Mouse (Mus musculus): ENCODE measurements around the gene Hck. TPM values are rescaled to one million over a fixed set of nuclear protein-coding genes. Genes with fewer than 3 reads are reported as not detected.

Hck gene
- polyA plus RNA-seq, 1 experiment from 2014 or later = 3.1 TPM

GRCm38 (mm10) chr2:153109596-153109995 is 1.3 kb downstream of the Hck start:
- no peak overlapping the region for H3K9ac ChIP-seq
- no peak overlapping the region for H3K27ac ChIP-seq (replicated peaks)
- no peak overlapping the region for H3K4me2 ChIP-seq
- H3K36me3 ChIP-seq = no peaks in the 10 kb centered on the region
- peaks cover 16% of the 10 kb centered on the region for H3K4me1 ChIP-seq (replicated peaks)
- peaks cover 56% of the 10 kb centered on the region for H3K27me3 ChIP-seq
- H3K9me3 ChIP-seq = no peaks in the 10 kb centered on the region
- ATAC-seq (ENCODE audit: low read depth) = no peak
- WGBS = 71% methylated on average over 7 of the region's 7 CpGs
- no peak overlapping the region for H3K4me3 ChIP-seq

GRCm38 (mm10) chr2:153111298-153111697 is 3.0 kb downstream of the Hck start:
- WGBS = 91% methylated on average over 7 of the region's 7 CpGs
- Histone ChIP-seq H3K4me1 (replicated peaks) (peaks cover 16% of the 10 kb centered on the region), H3K4me2 (no peak overlapping the region), H3K36me3 (no peaks in the 10 kb centered on the region), H3K4me3 (no peak overlapping the region), H3K9ac (no peak overlapping the region), H3K9me3 (no peaks in the 10 kb centered on the region), H3K27me3 (peaks cover 53% of the 10 kb centered on the region), H3K27ac (replicated peaks) (no peak overlapping the region)
- ATAC-seq (ENCODE audit: low read depth) = no peak

DNA sequence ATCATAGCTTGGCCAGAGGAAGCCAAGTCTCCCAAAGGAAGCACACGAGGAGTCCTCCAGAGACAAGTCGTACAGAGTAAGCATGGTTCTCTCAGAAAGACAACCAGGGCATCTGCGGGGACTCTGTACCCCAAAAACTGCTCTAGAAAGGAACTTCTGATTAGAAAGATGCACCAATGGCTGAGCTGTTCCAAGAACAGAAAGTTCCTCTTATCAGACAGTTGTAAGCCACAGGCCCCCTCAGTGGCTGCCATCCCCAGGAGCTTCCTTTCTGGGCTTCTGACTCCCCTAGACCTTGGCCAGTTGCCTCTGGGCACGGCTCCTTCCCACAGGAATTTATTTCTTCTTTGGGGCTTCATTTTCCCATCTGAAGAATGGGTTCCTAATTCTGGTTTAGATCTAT is 7.4 kb downstream of the Hck start:
- H3K27ac ChIP-seq (replicated peaks) = no peak overlapping the region
- no peak for ATAC-seq (ENCODE audit: low read depth)
- no peak overlapping the region for H3K4me3 ChIP-seq
- no peaks in the 10 kb centered on the region for H3K9me3 ChIP-seq
- peaks cover 10% of the 10 kb centered on the region for H3K27me3 ChIP-seq
- H3K36me3 ChIP-seq = no peaks in the 10 kb centered on the region
- H3K9ac ChIP-seq = no peak overlapping the region
- WGBS = 78% methylated on average over 4 of the region's 4 CpGs
- no peaks in the 10 kb centered on the region for H3K4me1 ChIP-seq (replicated peaks)
- no peak overlapping the region for H3K4me2 ChIP-seq

DNA sequence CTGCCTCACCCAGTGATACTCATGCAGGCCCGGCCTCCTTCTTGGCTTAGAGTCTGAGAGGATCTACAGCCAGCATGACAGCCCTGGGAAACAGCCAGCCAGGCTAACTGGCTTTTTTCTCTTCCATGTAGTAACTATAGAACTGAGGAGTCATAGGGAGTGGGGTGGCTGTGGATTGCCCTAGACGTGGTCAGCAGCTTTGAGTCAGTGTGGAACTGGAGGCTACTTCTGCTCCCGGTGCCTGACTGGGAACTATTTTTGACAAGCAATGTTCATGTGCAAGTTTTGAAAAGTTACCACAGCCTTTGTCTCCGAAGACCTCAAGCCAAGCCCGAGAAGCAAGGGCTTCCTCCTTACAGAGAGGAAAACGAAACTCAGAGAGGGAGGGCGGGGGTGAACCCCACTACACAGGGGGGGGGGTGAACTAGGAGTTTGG is 8.8 kb downstream of the Hck start:
- no peak overlapping the region for H3K27ac ChIP-seq (replicated peaks)
- H3K36me3 ChIP-seq = no peaks in the 10 kb centered on the region
- no peak overlapping the region for H3K4me3 ChIP-seq
- no peak overlapping the region for H3K4me2 ChIP-seq
- ATAC-seq (ENCODE audit: low read depth) = no peak
- H3K9me3 ChIP-seq = no peaks in the 10 kb centered on the region
- H3K4me1 ChIP-seq (replicated peaks) = no peaks in the 10 kb centered on the region
- peaks cover 4% of the 10 kb centered on the region for H3K27me3 ChIP-seq
- WGBS = 85% methylated on average over 7 of the region's 7 CpGs
- H3K9ac ChIP-seq = no peak overlapping the region

DNA sequence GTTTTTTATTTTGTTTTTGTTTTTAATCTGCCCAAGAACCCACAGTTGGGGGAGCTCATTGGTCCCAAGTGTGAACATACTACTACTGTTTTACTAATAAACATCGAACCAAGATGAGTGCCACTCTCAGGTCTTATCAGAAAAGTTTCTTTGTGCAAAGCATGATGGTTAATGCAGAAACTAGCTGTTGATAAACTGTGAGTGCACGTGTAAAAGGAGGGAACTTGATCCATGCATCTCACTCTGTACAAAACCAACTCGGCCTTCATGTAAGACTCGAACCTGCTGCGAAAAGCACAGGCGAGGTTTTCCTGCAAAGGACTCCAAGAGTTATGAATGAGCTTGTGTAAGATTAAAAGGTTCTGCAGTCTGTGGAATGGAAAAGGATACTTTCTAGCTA is 11.2 kb downstream of the Hck start:
- ATAC-seq (ENCODE audit: low read depth) = no peak
- H3K27me3 ChIP-seq = no peaks in the 10 kb centered on the region; the same call in 1 of the 2 replicates
- no peaks in the 10 kb centered on the region for H3K9me3 ChIP-seq
- H3K4me3 ChIP-seq = no peak overlapping the region
- H3K9ac ChIP-seq = no peak overlapping the region
- no peak overlapping the region for H3K27ac ChIP-seq (replicated peaks)
- H3K4me2 ChIP-seq = no peak overlapping the region
- 86% methylated on average over 6 of the region's 6 CpGs for WGBS
- H3K36me3 ChIP-seq = no peaks in the 10 kb centered on the region
- H3K4me1 ChIP-seq (replicated peaks) = no peaks in the 10 kb centered on the region

GRCm38 (mm10) chr2:153120126-153120525 is 11.9 kb downstream of the Hck start:
- no peak for ATAC-seq (ENCODE audit: low read depth)
- Histone ChIP-seq H3K9ac (no peak overlapping the region), H3K36me3 (no peaks in the 10 kb centered on the region), H3K27me3 (no peaks in the 10 kb centered on the region; the same call in 1 of the 2 replicates), H3K4me1 (replicated peaks) (no peaks in the 10 kb centered on the region), H3K9me3 (no peaks in the 10 kb centered on the region), H3K27ac (replicated peaks) (no peak overlapping the region), H3K4me3 (no peak overlapping the region), H3K4me2 (no peak overlapping the region)
- 71% methylated on average over 8 of the region's 8 CpGs for WGBS

DNA sequence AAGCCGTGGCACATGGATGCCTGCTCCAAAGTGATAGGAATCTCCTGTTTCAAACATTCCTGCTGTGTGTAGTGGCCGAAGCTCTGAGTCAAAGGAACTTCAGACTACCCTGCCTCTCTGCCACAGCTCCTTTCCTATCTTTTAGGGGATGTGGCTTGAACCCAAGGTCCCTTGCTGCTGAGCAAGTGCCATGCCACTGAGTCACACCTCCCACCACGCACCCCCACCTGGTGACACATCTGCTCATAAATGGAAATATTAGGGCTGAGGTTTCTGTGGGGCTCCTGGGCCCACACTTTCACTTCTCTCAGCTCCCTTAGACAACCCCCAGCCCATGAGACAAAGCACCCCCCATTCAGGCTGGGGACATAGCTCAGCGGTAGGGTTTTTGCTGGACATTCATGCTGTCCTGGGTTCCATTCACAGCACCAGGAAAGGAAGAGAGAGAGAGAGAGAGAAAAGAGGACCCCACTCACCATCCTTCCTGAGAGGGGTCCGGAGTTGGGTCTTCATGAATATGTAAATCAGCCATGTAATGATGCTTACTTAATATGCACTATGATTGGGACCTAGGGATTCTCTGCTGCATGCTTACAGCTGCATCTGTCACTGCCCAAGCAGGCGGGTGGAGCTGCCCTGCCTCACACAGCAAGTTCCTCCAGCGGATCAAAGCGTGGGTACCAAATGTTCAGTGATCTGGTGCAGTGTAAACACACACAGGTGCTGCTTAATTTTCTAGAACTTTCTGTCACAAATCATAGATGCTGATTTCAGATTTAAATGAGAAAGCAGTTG is 13.8 kb downstream of the Hck start:
- H3K36me3 ChIP-seq = no peaks in the 10 kb centered on the region
- no peak overlapping the region for H3K9ac ChIP-seq
- no peaks in the 10 kb centered on the region for H3K4me1 ChIP-seq (replicated peaks)
- no peak overlapping the region for H3K4me3 ChIP-seq
- no peak for ATAC-seq (ENCODE audit: low read depth)
- WGBS = 69% methylated on average over 8 of the region's 8 CpGs
- no peak overlapping the region for H3K4me2 ChIP-seq
- H3K27me3 ChIP-seq = peaks cover 4% of the 10 kb centered on the region
- no peaks in the 10 kb centered on the region for H3K9me3 ChIP-seq
- H3K27ac ChIP-seq (replicated peaks) = no peak overlapping the region

DNA sequence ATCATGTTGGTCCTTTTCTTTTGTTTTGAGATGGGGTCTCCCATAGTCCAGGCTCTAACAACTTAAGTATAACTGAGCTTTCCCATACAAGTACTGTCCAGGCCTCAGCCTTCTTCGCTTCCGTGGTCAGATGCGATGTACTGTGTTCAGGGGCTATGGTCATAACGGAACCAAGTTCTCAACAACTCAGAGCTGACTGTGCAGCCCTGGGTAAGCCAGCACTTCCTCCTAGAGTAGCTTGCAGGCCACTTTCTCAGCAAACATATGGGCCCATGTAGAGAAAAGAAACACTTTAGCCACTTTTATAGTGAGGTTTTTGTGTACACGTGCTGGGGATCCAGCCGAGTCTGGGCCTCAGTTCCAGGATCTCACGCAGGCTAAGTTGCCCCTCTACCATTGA is 14.4 kb downstream of the Hck start:
- no peaks in the 10 kb centered on the region for H3K4me1 ChIP-seq (replicated peaks)
- no peaks in the 10 kb centered on the region for H3K9me3 ChIP-seq
- H3K9ac ChIP-seq = no peak overlapping the region
- H3K4me3 ChIP-seq = no peak overlapping the region
- no peak overlapping the region for H3K27ac ChIP-seq (replicated peaks)
- H3K4me2 ChIP-seq = no peak overlapping the region
- WGBS = 86% methylated on average over 7 of the region's 7 CpGs
- no peak for ATAC-seq (ENCODE audit: low read depth)
- no peaks in the 10 kb centered on the region for H3K36me3 ChIP-seq
- peaks cover 4% of the 10 kb centered on the region; the same call in 1 of the 2 replicates for H3K27me3 ChIP-seq

GRCm38 (mm10) chr2:153125875-153126274 is 17.6 kb downstream of the Hck start:
- Histone ChIP-seq H3K4me3 (no peak overlapping the region), H3K9ac (no peak overlapping the region), H3K27ac (replicated peaks) (no peak overlapping the region), H3K36me3 (no peaks in the 10 kb centered on the region), H3K4me2 (no peak overlapping the region), H3K27me3 (peaks cover 4% of the 10 kb centered on the region; the same call in 1 of the 2 replicates), H3K9me3 (no peaks in the 10 kb centered on the region), H3K4me1 (replicated peaks) (no peaks in the 10 kb centered on the region)
- WGBS = 52% methylated on average over 5 of the region's 5 CpGs
- ATAC-seq (ENCODE audit: low read depth) = no peak

GRCm38 (mm10) chr2:153131019-153131418 is 22.8 kb downstream of the Hck start:
- no peak for ATAC-seq (ENCODE audit: low read depth)
- WGBS = 15% methylated on average over 6 of the region's 6 CpGs

DNA sequence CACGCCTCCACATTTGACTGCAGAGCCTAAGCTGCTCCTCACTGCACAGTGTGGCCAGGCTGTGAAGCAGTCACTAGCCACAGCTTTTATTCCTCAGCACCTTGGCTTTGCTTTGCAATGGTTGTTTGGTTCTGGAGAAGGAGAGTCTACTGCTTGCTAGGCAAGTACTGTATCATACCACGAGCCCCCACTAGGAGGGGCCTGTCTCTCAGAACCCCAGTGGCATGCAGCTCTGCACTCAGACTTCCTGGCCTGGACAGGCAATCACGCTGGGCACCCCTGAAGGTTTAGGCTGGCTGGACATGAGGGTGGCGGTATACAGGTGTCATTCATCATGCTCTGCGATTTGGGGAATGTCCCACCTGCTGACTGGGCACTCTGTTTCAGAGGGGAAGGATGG is 26.0 kb downstream of the Hck start:
- Histone ChIP-seq H3K27ac (replicated peaks) (no peak overlapping the region), H3K4me3 (no peak overlapping the region), H3K9ac (no peak overlapping the region), H3K4me1 (replicated peaks) (no peaks in the 10 kb centered on the region), H3K36me3 (no peaks in the 10 kb centered on the region), H3K9me3 (no peaks in the 10 kb centered on the region), H3K4me2 (no peak overlapping the region), H3K27me3 (no peaks in the 10 kb centered on the region)
- 44% methylated on average over 5 of the region's 5 CpGs for WGBS
- ATAC-seq (ENCODE audit: low read depth) = no peak

More at GRCm38 (mm10) chr2:153131019-153131418, 22.8 kb downstream of the Hck start:
- Histone ChIP-seq H3K4me1 (replicated peaks) (no peaks in the 10 kb centered on the region), H3K9me3 (no peaks in the 10 kb centered on the region), H3K36me3 (no peaks in the 10 kb centered on the region), H3K27ac (replicated peaks) (no peak overlapping the region), H3K9ac (no peak overlapping the region), H3K4me2 (no peak overlapping the region), H3K27me3 (peaks cover 2% of the 10 kb centered on the region; the same call in 1 of the 2 replicates), H3K4me3 (no peak overlapping the region)

- H3K4me3 ChIP-seq = no peak overlapping the region
- WGBS = 77% methylated on average over 4 of the region's 4 CpGs
- no peaks in the 10 kb centered on the region for H3K27me3 ChIP-seq
- no peak overlapping the region for H3K4me2 ChIP-seq
- H3K36me3 ChIP-seq = no peaks in the 10 kb centered on the region
- no peak overlapping the region for H3K27ac ChIP-seq (replicated peaks)
- no peaks in the 10 kb centered on the region; the same call in 1 of the 2 replicates for H3K4me1 ChIP-seq (replicated peaks)
- no peaks in the 10 kb centered on the region for H3K9me3 ChIP-seq
- ATAC-seq (ENCODE audit: low read depth) = no peak
- no peak overlapping the region for H3K9ac ChIP-seq
These were observed 27.9 kb downstream of the Hck start for GRCm38 (mm10) chr2:153136211-153136610.

DNA sequence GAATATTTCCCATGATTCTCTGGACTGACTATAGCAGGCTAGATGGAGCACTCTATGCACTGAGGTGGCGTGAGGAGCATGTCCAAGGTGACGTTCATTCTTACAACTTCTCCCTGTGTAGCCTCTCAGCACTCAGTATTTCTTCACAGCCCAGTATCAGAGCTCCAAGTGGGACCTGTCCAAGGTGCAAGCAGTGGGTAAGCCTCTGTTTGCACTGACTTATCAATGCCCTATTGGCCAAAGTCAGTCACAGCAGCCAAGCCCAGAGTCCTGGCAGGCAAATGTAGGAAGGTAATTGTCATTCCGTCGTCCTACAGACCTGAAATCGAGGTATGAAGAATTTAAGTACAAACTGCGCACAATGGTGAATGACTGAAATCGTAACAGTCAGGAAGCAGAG is 30.9 kb downstream of the Hck start:
- Histone ChIP-seq H3K9ac (no peak overlapping the region), H3K9me3 (no peaks in the 10 kb centered on the region), H3K36me3 (no peaks in the 10 kb centered on the region), H3K4me2 (no peak overlapping the region), H3K4me1 (replicated peaks) (no peaks in the 10 kb centered on the region; the same call in 1 of the 2 replicates), H3K27ac (replicated peaks) (0 out of 2 replicates have a peak overlapping the region, but pooled peaks have one; percentile 52), H3K4me3 (no peak overlapping the region), H3K27me3 (no peaks in the 10 kb centered on the region)
- 83% methylated on average over 7 of the region's 7 CpGs for WGBS
- no peak for ATAC-seq (ENCODE audit: low read depth)

Data from neural tube, embryonic 13.5 days (tissue).